Mouse (Mus musculus) lung, embryonic 14.5 days (tissue): ENCODE results near the gene Arpc5. TPM values are rescaled to one million over a fixed set of nuclear protein-coding genes. Genes with fewer than 3 reads are reported as not detected.

Experiments
- ATAC-seq: fragments of 200-750 bp; cut with Nextera tagmentation; 2 replicates; pipeline ENCODE4 v1.8.0; 2017; ENCODE audit warnings: mild to moderate bottlenecking, moderate TSS enrichment, moderate library complexity; ENCODE audit not compliant: insufficient read depth
- DNase-seq: peaks from one replicate; pipeline ENCODE4 v3.0.0-alpha.2; 2015
- H3K27ac ChIP-seq: fragments of 300-500 bp; sonication (generic); 2 replicates; pipeline ENCODE4 v1.5.1; 2014; ENCODE audit warnings: low read depth, mild to moderate bottlenecking, moderate library complexity
- H3K27me3 ChIP-seq: fragments of 300-500 bp; sonication (generic); 2 replicates; pipeline ENCODE4 v1.6.1; 2014; ENCODE audit warnings: low read length, control low read depth; ENCODE audit not compliant: insufficient read depth
- H3K36me3 ChIP-seq: fragments of 300-500 bp; sonication (generic); 2 replicates; pipeline ENCODE4 v1.6.1; 2014; ENCODE audit warnings: control low read depth; ENCODE audit not compliant: insufficient read depth
- H3K4me1 ChIP-seq: fragments of 300-500 bp; sonication (generic); 2 replicates; pipeline ENCODE4 v1.6.1; 2014; ENCODE audit warnings: antibody characterized with exemption, control low read depth; ENCODE audit not compliant: insufficient read depth
- H3K4me2 ChIP-seq: fragments of 300-500 bp; sonication (generic); 2 replicates; pipeline ENCODE4 v1.6.1; 2014; ENCODE audit warnings: mild to moderate bottlenecking
- H3K4me3 ChIP-seq: fragments of 300-500 bp; sonication (generic); 2 replicates; pipeline ENCODE4 v1.5.1; 2014; ENCODE audit warnings: low read depth, low read length
- H3K9ac ChIP-seq: fragments of 300-500 bp; sonication (generic); 2 replicates; pipeline ENCODE4 v1.6.1; 2014
- H3K9me3 ChIP-seq: fragments of 300-500 bp; sonication (generic); 2 replicates; pipeline ENCODE4 v1.6.1; 2016; ENCODE audit warnings: low read depth, low read length, control low read depth
- CTCF ChIP-seq: IDR thresholded peaks from 2 replicates; pipeline ENCODE4 v1.5.1; 2016; ENCODE audit warnings: antibody characterized with exemption, low read depth
- WGBS: fragments of 180-500 bp; shearing (Covaris S2); extraction: QIAGEN DNeasy Blood & Tissue Kit; methylation state at CpG from one replicate; pipeline ENCODE4 v1.1.7; 2014; 5-methylcytosine and 5-hydroxymethylcytosine counted together
- polyA plus RNA-seq: library from polyadenylated mRNA; unstranded; fragments of >200 nt; fragmentation: Nextera tagmentation; extraction: Ambion mirVana; gene quantifications from 2 replicates; pipeline ENCODE4 v1.2.1, GENCODE M21; 2014

The Arpc5 gene
- polyA plus RNA-seq, 1 experiment from 2014 or later: 253 TPM

DNA sequence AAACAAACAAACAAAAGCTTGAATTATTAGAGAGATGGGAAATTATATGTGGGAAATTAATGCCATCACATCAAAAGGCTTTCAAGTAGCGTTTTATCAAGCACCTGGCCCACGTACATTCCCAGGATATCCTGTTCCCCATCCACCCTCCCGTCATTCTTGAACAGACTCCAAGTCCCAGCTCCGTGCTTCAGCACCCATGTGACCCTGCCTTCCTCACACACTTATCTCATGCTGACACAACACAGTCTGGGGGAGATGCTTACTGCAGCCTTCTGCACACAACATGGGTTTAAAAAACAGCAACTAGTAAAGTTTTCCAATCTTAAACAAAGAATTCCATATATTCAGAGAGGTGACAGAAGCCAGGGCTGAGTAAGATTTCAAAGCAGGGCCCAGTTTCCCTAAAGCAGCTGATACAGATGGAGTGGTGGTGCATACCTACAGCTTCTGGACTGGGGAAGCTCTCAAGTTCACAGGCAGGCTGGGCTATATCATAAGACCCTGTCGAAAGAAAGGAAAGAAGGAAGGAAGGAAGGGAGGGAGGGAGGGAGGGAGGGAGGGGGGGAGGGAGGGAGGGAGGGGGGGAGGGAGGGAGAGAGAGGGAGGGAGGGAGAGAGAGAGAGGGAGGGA, 38.6 kb upstream of the Arpc5 start:
- no peak for TF ChIP-seq CTCF
- ATAC-seq: peak; percentile 58; the same call in 1 of the 2 replicates
- Histone ChIP-seq H3K4me1 (no peaks in the 10 kb centered on the region), H3K4me3 (no peak overlapping the region), H3K36me3 (no peaks in the 10 kb centered on the region), H3K27me3 (no peaks in the 10 kb centered on the region), H3K27ac (no peak overlapping the region), H3K9me3 (no peaks in the 10 kb centered on the region), H3K4me2 (no peak overlapping the region), H3K9ac (no peak overlapping the region)
- peak; percentile 44 for DNase-seq
- 22% methylated on average over 5 of the region's 5 CpGs for WGBS

DNA sequence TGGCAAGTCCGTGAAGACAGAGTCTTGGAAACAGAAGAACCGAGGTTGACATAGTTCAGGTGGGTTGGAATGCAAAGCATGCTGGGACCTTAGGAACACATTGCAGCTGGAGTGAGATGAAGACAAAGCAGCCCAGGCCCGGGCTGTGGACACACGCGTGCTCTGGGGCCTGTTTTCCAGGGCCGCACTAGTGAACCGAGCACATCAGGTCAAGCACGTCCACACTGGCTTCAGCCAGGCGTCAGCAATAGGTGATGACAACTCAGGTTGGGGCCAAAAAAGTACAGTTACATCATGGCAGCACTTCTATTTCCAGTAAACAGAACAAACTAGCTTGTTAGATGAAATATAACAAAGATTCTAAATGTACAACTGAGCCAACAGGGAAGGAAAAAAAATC, 27.5 kb upstream of the Arpc5 start:
- no peak for TF ChIP-seq CTCF
- no peak overlapping the region for H3K4me3 ChIP-seq
- ATAC-seq (no peak), DNase-seq (no peak)
- no peak overlapping the region for H3K4me2 ChIP-seq
- H3K36me3 ChIP-seq: no peaks in the 10 kb centered on the region
- H3K27me3 ChIP-seq: no peaks in the 10 kb centered on the region
- no peak overlapping the region for H3K27ac ChIP-seq
- H3K9ac ChIP-seq: no peak overlapping the region
- no peaks in the 10 kb centered on the region for H3K9me3 ChIP-seq
- WGBS: 59% methylated on average over 9 of the region's 9 CpGs
- H3K4me1 ChIP-seq: no peaks in the 10 kb centered on the region

DNA sequence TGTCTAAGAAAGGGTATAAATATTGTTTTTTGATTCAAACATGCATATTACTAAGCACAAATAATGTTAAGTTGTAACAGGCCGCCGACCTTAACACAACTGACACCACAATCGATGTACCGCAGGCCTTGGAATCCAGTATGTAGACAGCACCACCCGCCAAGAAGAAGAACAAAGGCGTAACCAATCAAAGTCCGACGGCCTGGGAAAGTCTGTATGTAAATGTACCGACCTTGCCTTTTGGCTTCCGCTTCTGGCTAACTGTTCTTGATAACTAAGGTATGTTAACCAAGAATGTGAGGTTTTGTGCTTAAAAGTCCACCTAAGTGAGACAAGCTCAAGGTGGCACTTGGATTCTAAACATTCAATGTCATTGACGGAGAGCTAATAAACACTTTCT, 27.0 kb upstream of the Arpc5 start:
- ATAC-seq: no peak
- no peaks in the 10 kb centered on the region for H3K9me3 ChIP-seq
- H3K4me3 ChIP-seq: no peak overlapping the region
- 89% methylated on average over 11 of the region's 11 CpGs for WGBS
- no peaks in the 10 kb centered on the region for H3K36me3 ChIP-seq
- H3K27ac ChIP-seq: no peak overlapping the region
- H3K4me2 ChIP-seq: no peak overlapping the region
- no peaks in the 10 kb centered on the region for H3K4me1 ChIP-seq
- no peak overlapping the region for H3K9ac ChIP-seq
- no peaks in the 10 kb centered on the region for H3K27me3 ChIP-seq
- no peak for TF ChIP-seq CTCF
- DNase-seq: no peak

DNA sequence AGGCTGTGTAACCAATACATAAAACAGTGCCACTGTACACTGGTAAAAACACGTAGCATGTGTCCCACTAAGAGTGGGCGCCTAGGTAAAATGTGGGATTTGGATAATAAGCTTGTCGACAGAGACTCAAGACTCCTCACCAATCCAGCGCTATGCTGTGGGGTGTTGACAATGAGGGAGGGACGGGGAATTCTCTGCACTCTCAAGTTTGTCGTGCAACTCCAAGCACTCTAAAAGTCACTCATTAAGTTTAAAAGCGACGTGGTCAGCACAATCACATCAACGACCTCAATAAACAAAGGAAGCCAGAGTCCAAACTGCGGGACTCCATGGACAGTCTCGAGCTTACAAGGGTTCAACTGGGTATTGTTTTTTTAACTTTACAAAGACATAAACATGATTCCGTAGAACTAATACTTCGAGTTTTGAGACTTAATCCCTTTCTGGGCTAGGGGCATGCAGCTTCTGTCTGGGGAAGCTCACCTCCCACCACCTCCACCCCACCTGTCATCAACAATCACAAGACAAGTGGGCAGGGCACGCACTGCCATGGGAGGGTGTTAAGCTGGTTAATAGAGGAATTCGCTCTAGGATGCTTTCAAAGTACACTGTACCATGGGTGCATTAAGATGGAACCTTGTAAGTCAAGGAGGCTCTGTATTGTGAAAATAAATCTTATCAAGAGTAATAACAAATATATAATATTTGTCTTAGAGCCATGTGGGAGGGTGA, 23.1 kb upstream of the Arpc5 start:
- Histone ChIP-seq H3K36me3 (no peaks in the 10 kb centered on the region), H3K27ac (no peak overlapping the region), H3K27me3 (no peaks in the 10 kb centered on the region), H3K4me3 (no peak overlapping the region), H3K4me2 (no peak overlapping the region), H3K9ac (no peak overlapping the region), H3K4me1 (no peaks in the 10 kb centered on the region), H3K9me3 (no peaks in the 10 kb centered on the region)
- no peak for ATAC-seq
- no peak for DNase-seq
- WGBS: 36% methylated on average over 15 of the region's 15 CpGs
- no peak for TF ChIP-seq CTCF

DNA sequence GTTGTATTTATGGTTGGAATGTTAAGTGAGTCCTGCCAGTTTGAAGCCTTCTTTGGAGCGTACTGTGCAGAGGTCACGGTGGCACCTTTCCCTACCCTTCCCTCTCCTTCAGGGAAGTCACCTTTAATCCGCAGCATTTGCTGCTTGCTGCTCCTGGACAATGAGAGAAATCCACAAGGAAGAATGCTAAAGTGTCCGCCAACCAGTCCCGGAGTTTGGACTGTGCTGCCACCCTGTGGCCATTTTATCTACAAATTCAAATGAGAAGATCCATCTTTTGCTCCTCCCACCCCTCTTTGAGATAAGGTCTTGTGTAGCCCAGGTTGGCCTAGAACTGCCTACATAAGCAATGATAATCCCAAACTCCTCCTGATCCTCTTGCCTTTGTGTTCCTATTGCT, 19.9 kb upstream of the Arpc5 start:
- no peak overlapping the region for H3K4me3 ChIP-seq
- 3% methylated on average over 5 of the region's 5 CpGs for WGBS
- ATAC-seq (peak; percentile 42; the same call in 1 of the 2 replicates), DNase-seq (peak; percentile 95)
- H3K4me1 ChIP-seq: no peaks in the 10 kb centered on the region
- H3K27ac ChIP-seq: no peak overlapping the region
- H3K36me3 ChIP-seq: no peaks in the 10 kb centered on the region
- H3K9ac ChIP-seq: no peak overlapping the region
- peak; percentile 80 for TF ChIP-seq CTCF
- no peaks in the 10 kb centered on the region for H3K9me3 ChIP-seq
- H3K27me3 ChIP-seq: no peaks in the 10 kb centered on the region
- no peak overlapping the region for H3K4me2 ChIP-seq

DNA sequence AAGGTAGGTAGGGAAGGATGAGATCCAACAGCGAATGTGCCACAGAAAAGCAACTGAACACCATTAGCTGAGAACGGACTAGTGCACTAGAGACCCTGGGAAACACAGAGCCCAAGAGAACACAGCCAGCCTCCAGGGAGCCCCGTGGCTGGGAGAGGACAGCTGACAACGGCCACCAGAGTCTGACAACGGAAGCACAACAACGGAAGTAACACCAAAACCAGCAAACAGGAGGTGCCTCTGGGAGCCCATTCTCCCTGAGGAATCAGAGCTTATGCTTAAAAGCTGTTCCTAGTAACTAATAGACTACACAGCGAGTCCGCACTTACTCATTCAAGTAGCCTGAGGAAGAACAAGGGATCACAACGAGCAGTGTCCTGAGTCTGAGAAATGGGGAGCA, 17.1 kb upstream of the Arpc5 start:
- peak; percentile 26 for DNase-seq
- no peak overlapping the region for H3K4me2 ChIP-seq
- no peaks in the 10 kb centered on the region for H3K9me3 ChIP-seq
- H3K27ac ChIP-seq: no peak overlapping the region
- H3K4me1 ChIP-seq: no peaks in the 10 kb centered on the region
- no peaks in the 10 kb centered on the region for H3K27me3 ChIP-seq
- no peak for TF ChIP-seq CTCF
- WGBS: 61% methylated on average over 9 of the region's 9 CpGs
- no peak overlapping the region for H3K4me3 ChIP-seq
- no peak overlapping the region for H3K9ac ChIP-seq
- no peaks in the 10 kb centered on the region for H3K36me3 ChIP-seq
- no peak for ATAC-seq

DNA sequence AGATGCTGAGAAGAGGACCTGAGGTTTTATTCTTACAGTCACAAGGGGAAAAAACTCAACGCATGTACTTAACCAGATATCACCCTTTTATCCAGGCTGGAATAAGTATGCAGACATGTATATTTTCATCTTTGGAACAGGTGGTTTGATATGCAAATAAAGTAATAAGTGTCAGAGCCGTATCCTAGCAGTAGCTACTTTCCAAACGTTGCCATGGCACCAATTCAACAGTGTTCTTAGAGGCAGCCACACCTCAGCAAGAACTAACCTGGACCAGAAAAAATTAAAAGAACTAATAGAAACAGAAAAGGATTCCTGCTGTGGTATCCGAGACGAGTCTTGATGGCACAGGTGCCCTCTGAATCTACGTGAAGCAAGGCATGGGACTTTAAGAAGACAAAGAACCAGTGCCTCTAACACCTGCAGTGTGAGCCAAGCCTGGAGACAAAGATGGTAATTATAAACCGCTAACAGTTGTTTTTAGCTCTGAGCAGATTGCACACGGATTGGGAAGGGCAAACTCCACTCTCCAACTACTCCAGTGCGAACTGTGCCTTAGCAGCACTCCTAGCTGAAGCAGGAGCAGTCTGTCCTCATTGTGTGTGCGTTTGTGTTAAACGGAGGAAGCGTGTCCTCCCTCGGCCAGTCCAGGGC, 15.9 kb upstream of the Arpc5 start, which contains the start of gene Apobec4:
Gene Apobec4, plus strand, starts transcription at position 240 of the 654 bp plus-strand sequence.
- TF ChIP-seq CTCF: no peak
- H3K36me3 ChIP-seq: no peaks in the 10 kb centered on the region
- H3K27me3 ChIP-seq: no peaks in the 10 kb centered on the region
- ATAC-seq (no peak), DNase-seq (no peak)
- no peaks in the 10 kb centered on the region for H3K9me3 ChIP-seq
- no peak within 1 kb of the TSS for H3K27ac ChIP-seq
- no peak within 1 kb of the TSS for H3K4me3 ChIP-seq
- no peaks in the 10 kb centered on the region for H3K4me1 ChIP-seq
- 66% methylated on average over 13 of the region's 13 CpGs for WGBS
- H3K4me2 ChIP-seq: no peak within 1 kb of the TSS
- H3K9ac ChIP-seq: no peak within 1 kb of the TSS
